Mouse (Mus musculus) kidney, postnatal 0 days (tissue): ENCODE measurements around the gene Meltf. TPM values are rescaled to one million over a fixed set of nuclear protein-coding genes. Genes with fewer than 3 reads are reported as not detected.

Experiments
- ATAC-seq: fragments of 200-750 bp; cut with Nextera tagmentation; replicated peaks from 2 replicates; pipeline ENCODE4 v1.8.0; 2017; ENCODE audit warnings: low read depth, moderate number of reproducible peaks, moderate TSS enrichment, moderate library complexity; ENCODE audit not compliant: low FRiP score
- DNase-seq: peaks from one replicate; pipeline ENCODE4 v3.0.0-alpha.2; 2016; ENCODE audit warnings: low spot score
- H3K27ac ChIP-seq: fragments of 300-500 bp; sonication (generic); 2 replicates; pipeline ENCODE4 v1.5.1; 2014; ENCODE audit warnings: mild to moderate bottlenecking
- H3K27me3 ChIP-seq: fragments of 300-500 bp; sonication (generic); 2 replicates; pipeline ENCODE4 v1.6.1; 2014; ENCODE audit warnings: low read length, mixed read lengths; ENCODE audit not compliant: insufficient read depth
- H3K36me3 ChIP-seq: fragments of 300-500 bp; sonication (generic); 2 replicates; pipeline ENCODE4 v1.6.1; 2014; ENCODE audit warnings: low read length, mixed read lengths; ENCODE audit not compliant: insufficient read depth
- H3K4me1 ChIP-seq: fragments of 300-500 bp; sonication (generic); replicated peaks from 2 replicates; pipeline ENCODE4 v1.6.1; 2014; ENCODE audit warnings: antibody characterized with exemption, low read length, mixed read lengths; ENCODE audit not compliant: insufficient read depth
- H3K4me2 ChIP-seq: fragments of 300-500 bp; sonication (generic); 2 replicates; pipeline ENCODE4 v1.6.1; 2014; ENCODE audit warnings: mild to moderate bottlenecking, low read length, moderate library complexity, mixed read lengths
- H3K4me3 ChIP-seq: fragments of 300-500 bp; sonication (generic); replicated peaks from 2 replicates; pipeline ENCODE4 v1.5.1; 2014; ENCODE audit warnings: low read depth, low read length
- H3K9ac ChIP-seq: fragments of 300-500 bp; sonication (generic); 2 replicates; pipeline ENCODE4 v1.6.1; 2014; ENCODE audit warnings: low read depth, low read length
- H3K9me3 ChIP-seq: fragments of 300-500 bp; sonication (generic); replicated peaks from 2 replicates; pipeline ENCODE4 v1.6.1; 2016; ENCODE audit warnings: low read length, inconsistent platforms, mixed read lengths
- CTCF ChIP-seq: IDR thresholded peaks from 2 replicates; pipeline ENCODE4 v1.5.1; 2016; ENCODE audit warnings: antibody characterized with exemption, low read depth, mild to moderate bottlenecking, moderate library complexity
- WGBS: fragments of 180-500 bp; shearing (Covaris S2); extraction: QIAGEN DNeasy Blood & Tissue Kit; methylation state at CpG from one replicate; pipeline ENCODE4 v1.1.7; 2014; 5-methylcytosine and 5-hydroxymethylcytosine counted together
- polyA plus RNA-seq: library from polyadenylated mRNA; unstranded; fragments of >200 nt; fragmentation: Nextera tagmentation; extraction: Ambion mirVana; gene quantifications from 2 replicates; pipeline ENCODE4 v1.2.1, GENCODE M21; 2015

The Meltf gene
- polyA plus RNA-seq = 0.98 and 1.0 TPM in 2 replicates

- peak within 1 kb of the TSS; percentile 36; the same call in 1 of the 2 replicates for H3K4me2 ChIP-seq
- H3K4me1 ChIP-seq = peaks cover 15% of the 10 kb centered on the region
- H3K27ac ChIP-seq = no peak within 1 kb of the TSS
- no peaks in the 10 kb centered on the region for H3K27me3 ChIP-seq
- H3K4me3 ChIP-seq = no peak within 1 kb of the TSS
- H3K36me3 ChIP-seq = peaks cover 8% of the 10 kb centered on the region; the same call in 1 of the 2 replicates
- DNase-seq (peak; percentile 88), ATAC-seq (peak; percentile 76)
- no peaks in the 10 kb centered on the region for H3K9me3 ChIP-seq
- no peak within 1 kb of the TSS for H3K9ac ChIP-seq
- 29% methylated on average over 21 of the region's 21 CpGs for WGBS
- peak; percentile 93 for TF ChIP-seq CTCF
Observed at GRCm38 (mm10) chr16:31878573-31879257, at the start of gene Meltf. Gene Meltf, plus strand, starts transcription at chr16:31878810.

- Histone ChIP-seq H3K27me3 (no peaks in the 10 kb centered on the region), H3K4me1 (no peaks in the 10 kb centered on the region), H3K9me3 (no peaks in the 10 kb centered on the region), H3K4me3 (no peak overlapping the region), H3K9ac (no peak overlapping the region), H3K27ac (no peak overlapping the region), H3K36me3 (0 out of 2 replicates have a peak, but pooled peaks cover 5% of the 10 kb centered on the region), H3K4me2 (no peak overlapping the region)
- ATAC-seq (no peak), DNase-seq (no peak)
- WGBS = 82% methylated on average over 4 of the region's 4 CpGs
- no peak for TF ChIP-seq CTCF
Observed at GRCm38 (mm10) chr16:31830726-31831125, 47.9 kb upstream of the Meltf start.

- TF ChIP-seq CTCF = no peak
- Histone ChIP-seq H3K27me3 (no peaks in the 10 kb centered on the region), H3K9me3 (no peaks in the 10 kb centered on the region), H3K4me1 (no peaks in the 10 kb centered on the region), H3K27ac (no peak overlapping the region), H3K4me3 (no peak overlapping the region), H3K36me3 (0 out of 2 replicates have a peak, but pooled peaks cover 5% of the 10 kb centered on the region), H3K4me2 (no peak overlapping the region), H3K9ac (no peak overlapping the region)
- DNase-seq = no peak
- ATAC-seq = no peak
- WGBS = 94% methylated on average over 10 of the region's 10 CpGs
Observed at GRCm38 (mm10) chr16:31832630-31833422, 45.8 kb upstream of the Meltf start.

GRCm38 (mm10) chr16:31834011-31834584 lies 44.5 kb upstream of the Meltf start:
- whole genome bisulfite sequencing = 53% methylated on average over 7 of the region's 7 CpGs
- Histone ChIP-seq H3K27ac (0 out of 2 replicates have a peak overlapping the region, but pooled peaks have one; percentile 36), H3K4me1 (no peaks in the 10 kb centered on the region), H3K9ac (no peak overlapping the region), H3K4me3 (no peak overlapping the region), H3K36me3 (0 out of 2 replicates have a peak, but pooled peaks cover 9% of the 10 kb centered on the region), H3K27me3 (no peaks in the 10 kb centered on the region), H3K9me3 (no peaks in the 10 kb centered on the region), H3K4me2 (no peak overlapping the region)
- TF ChIP-seq CTCF = no peak
- ATAC-seq (no peak), DNase-seq (peak; percentile 40)

- ATAC-seq (no peak), DNase-seq (peak; percentile 8)
- Histone ChIP-seq H3K4me3 (no peak overlapping the region), H3K27me3 (no peaks in the 10 kb centered on the region), H3K9ac (no peak overlapping the region), H3K27ac (no peak overlapping the region), H3K4me1 (no peaks in the 10 kb centered on the region), H3K36me3 (0 out of 2 replicates have a peak, but pooled peaks cover 4% of the 10 kb centered on the region), H3K9me3 (no peaks in the 10 kb centered on the region), H3K4me2 (no peak overlapping the region)
- WGBS = 84% methylated on average over 2 of the region's 2 CpGs
- TF ChIP-seq CTCF = no peak
Observed at GRCm38 (mm10) chr16:31834662-31835318, 43.8 kb upstream of the Meltf start.

GRCm38 (mm10) chr16:31837362-31837761 lies 41.2 kb upstream of the Meltf start:
- no peak overlapping the region for H3K4me2 ChIP-seq
- no peak overlapping the region for H3K27ac ChIP-seq
- H3K9me3 ChIP-seq = no peaks in the 10 kb centered on the region
- H3K36me3 ChIP-seq = 0 out of 2 replicates have a peak, but pooled peaks cover 7% of the 10 kb centered on the region
- H3K4me3 ChIP-seq = no peak overlapping the region
- no peaks in the 10 kb centered on the region for H3K4me1 ChIP-seq
- no peak for ATAC-seq
- no peak overlapping the region for H3K9ac ChIP-seq
- TF ChIP-seq CTCF = no peak
- no peak for DNase-seq
- WGBS = 77% methylated on average over 3 of the region's 3 CpGs
- H3K27me3 ChIP-seq = no peaks in the 10 kb centered on the region
